Mouse (Mus musculus) liver, embryonic 12.5 days (tissue): Measurements from ENCODE around the gene Cd3d. TPM values are rescaled to one million over a fixed set of nuclear protein-coding genes. Genes with fewer than 3 reads are reported as not detected.

Experiments used
- ATAC-seq: fragments of 200-750 bp; cut with Nextera tagmentation; 2 replicates; pipeline ENCODE4 v1.8.0; 2017; ENCODE audit warnings: moderate number of reproducible peaks, mild to moderate bottlenecking, moderate library complexity
- H3K27ac ChIP-seq: fragments of 300-500 bp; sonication (generic); 2 replicates; pipeline ENCODE4 v1.5.1; 2016; ENCODE audit warnings: mild to moderate bottlenecking
- H3K27me3 ChIP-seq: fragments of 300-500 bp; sonication (generic); replicated peaks from 2 replicates; pipeline ENCODE4 v1.6.1; 2016; ENCODE audit warnings: mild to moderate bottlenecking, moderate library complexity
- H3K36me3 ChIP-seq: fragments of 300-500 bp; sonication (generic); 2 replicates; pipeline ENCODE4 v1.6.1; 2016; ENCODE audit warnings: mild to moderate bottlenecking, moderate library complexity
- H3K4me1 ChIP-seq: fragments of 300-500 bp; sonication (generic); 2 replicates; pipeline ENCODE4 v1.6.1; 2016
- H3K4me2 ChIP-seq: fragments of 300-500 bp; sonication (generic); 2 replicates; pipeline ENCODE4 v1.6.1; 2016; ENCODE audit warnings: mild to moderate bottlenecking, moderate library complexity
- H3K4me3 ChIP-seq: fragments of 300-500 bp; sonication (generic); 2 replicates; pipeline ENCODE4 v1.5.1; 2016; ENCODE audit warnings: mild to moderate bottlenecking, moderate library complexity
- H3K9ac ChIP-seq: fragments of 300-500 bp; sonication (generic); 2 replicates; pipeline ENCODE4 v1.6.1; 2016; ENCODE audit warnings: mild to moderate bottlenecking, moderate library complexity
- H3K9me3 ChIP-seq: fragments of 300-500 bp; sonication (generic); replicated peaks from 2 replicates; pipeline ENCODE4 v1.6.1; 2016; ENCODE audit warnings: mild to moderate bottlenecking, moderate library complexity
- WGBS: fragments of 180-500 bp; shearing (Covaris S2); methylation state at CpG from one replicate; pipeline ENCODE4 v1.1.7; 2016; ENCODE audit not compliant: insufficient replicate concordance; 5-methylcytosine and 5-hydroxymethylcytosine counted together
- polyA plus RNA-seq: library from polyadenylated mRNA; unstranded; fragments of >200 nt; fragmentation: Nextera tagmentation; extraction: Ambion mirVana; gene quantifications from 2 replicates; pipeline ENCODE4 v1.2.1, GENCODE M21; 2016

Cd3d gene
- polyA plus RNA-seq, 1 experiment from 2014 or later = not detected

GRCm38 (mm10) chr9:44996590-44996989, 15.0 kb downstream of the Cd3d start:
- H3K4me2 ChIP-seq = no peak overlapping the region
- no peak overlapping the region for H3K4me3 ChIP-seq
- WGBS = 83% methylated on average over 7 of the region's 7 CpGs
- H3K4me1 ChIP-seq = no peaks in the 10 kb centered on the region
- no peak overlapping the region for H3K9ac ChIP-seq
- no peak overlapping the region for H3K27ac ChIP-seq
- H3K27me3 ChIP-seq = peaks cover 21% of the 10 kb centered on the region
- ATAC-seq = no peak
- no peaks in the 10 kb centered on the region for H3K36me3 ChIP-seq
- no peaks in the 10 kb centered on the region for H3K9me3 ChIP-seq

- 53% methylated on average over 11 of the region's 11 CpGs for WGBS
These were observed 16.6 kb downstream of the Cd3d start for GRCm38 (mm10) chr9:44998138-44998537.

GRCm38 (mm10) chr9:44999171-44999570, 17.6 kb downstream of the Cd3d start:
- H3K4me1 ChIP-seq = no peaks in the 10 kb centered on the region
- H3K27me3 ChIP-seq = peaks cover 29% of the 10 kb centered on the region
- H3K27ac ChIP-seq = no peak overlapping the region
- WGBS = 50% methylated on average over 6 of the region's 6 CpGs
- no peak overlapping the region for H3K4me3 ChIP-seq
- H3K9me3 ChIP-seq = no peaks in the 10 kb centered on the region
- H3K4me2 ChIP-seq = no peak overlapping the region
- no peaks in the 10 kb centered on the region for H3K36me3 ChIP-seq
- ATAC-seq = no peak
- H3K9ac ChIP-seq = no peak overlapping the region

More at GRCm38 (mm10) chr9:44998138-44998537, 16.6 kb downstream of the Cd3d start:
- H3K27me3 ChIP-seq = peaks cover 25% of the 10 kb centered on the region
- H3K4me1 ChIP-seq = no peaks in the 10 kb centered on the region
- no peak overlapping the region for H3K27ac ChIP-seq
- H3K9ac ChIP-seq = no peak overlapping the region
- no peak for ATAC-seq
- no peaks in the 10 kb centered on the region for H3K9me3 ChIP-seq
- no peaks in the 10 kb centered on the region for H3K36me3 ChIP-seq
- H3K4me2 ChIP-seq = no peak overlapping the region
- no peak overlapping the region for H3K4me3 ChIP-seq

GRCm38 (mm10) chr9:44999776-45000175, 18.2 kb downstream of the Cd3d start:
- Histone ChIP-seq H3K4me3 (no peak overlapping the region), H3K36me3 (no peaks in the 10 kb centered on the region)
- WGBS = 65% methylated on average over 5 of the region's 5 CpGs

GRCm38 (mm10) chr9:45000249-45000648, 18.7 kb downstream of the Cd3d start:
- H3K4me1 ChIP-seq = no peaks in the 10 kb centered on the region
- no peak for ATAC-seq
- no peak overlapping the region for H3K9ac ChIP-seq
- peaks cover 32% of the 10 kb centered on the region for H3K27me3 ChIP-seq
- WGBS = 47% methylated on average over 3 of the region's 3 CpGs
- no peak overlapping the region for H3K4me2 ChIP-seq
- no peak overlapping the region for H3K4me3 ChIP-seq
- no peaks in the 10 kb centered on the region for H3K9me3 ChIP-seq
- H3K27ac ChIP-seq = no peak overlapping the region
- H3K36me3 ChIP-seq = no peaks in the 10 kb centered on the region

More at GRCm38 (mm10) chr9:44999776-45000175, 18.2 kb downstream of the Cd3d start:
- Histone ChIP-seq H3K27ac (no peak overlapping the region), H3K4me2 (no peak overlapping the region), H3K27me3 (peaks cover 32% of the 10 kb centered on the region), H3K4me1 (no peaks in the 10 kb centered on the region), H3K9me3 (no peaks in the 10 kb centered on the region), H3K9ac (no peak overlapping the region)
- no peak for ATAC-seq

GRCm38 (mm10) chr9:45007404-45007803, 25.8 kb downstream of the Cd3d start:
- no peak overlapping the region for H3K4me2 ChIP-seq
- H3K9ac ChIP-seq = no peak overlapping the region
- no peaks in the 10 kb centered on the region for H3K36me3 ChIP-seq
- WGBS = 62% methylated on average over 12 of the region's 12 CpGs
- no peaks in the 10 kb centered on the region for H3K9me3 ChIP-seq
- H3K4me1 ChIP-seq = no peaks in the 10 kb centered on the region
- no peak for ATAC-seq
- peaks cover 31% of the 10 kb centered on the region; the same call in 1 of the 2 replicates for H3K27me3 ChIP-seq
- H3K4me3 ChIP-seq = no peak overlapping the region
- H3K27ac ChIP-seq = no peak overlapping the region

- H3K4me3 ChIP-seq = no peak overlapping the region
- no peak for ATAC-seq
- no peaks in the 10 kb centered on the region for H3K36me3 ChIP-seq
- H3K9me3 ChIP-seq = no peaks in the 10 kb centered on the region
- no peak overlapping the region for H3K27ac ChIP-seq
- H3K4me1 ChIP-seq = no peaks in the 10 kb centered on the region
- H3K27me3 ChIP-seq = peaks cover 30% of the 10 kb centered on the region; the same call in 1 of the 2 replicates
- no peak overlapping the region for H3K4me2 ChIP-seq
- H3K9ac ChIP-seq = no peak overlapping the region
- 73% methylated on average over 4 of the region's 4 CpGs for WGBS
These were observed 26.8 kb downstream of the Cd3d start for GRCm38 (mm10) chr9:45008342-45008741.

GRCm38 (mm10) chr9:45009180-45010078, 27.8 kb downstream of the Cd3d start, which contains the start of gene Cd3e:
TSS of gene Cd3e (minus strand) at chr9:45009627.
- Histone ChIP-seq H3K9me3 (no peaks in the 10 kb centered on the region), H3K4me1 (no peaks in the 10 kb centered on the region), H3K36me3 (no peaks in the 10 kb centered on the region), H3K27ac (no peak within 1 kb of the TSS), H3K4me2 (no peak within 1 kb of the TSS), H3K4me3 (no peak within 1 kb of the TSS), H3K9ac (no peak within 1 kb of the TSS), H3K27me3 (peaks cover 25% of the 10 kb centered on the region; the same call in 1 of the 2 replicates)
- WGBS = 74% methylated on average over 19 of the region's 19 CpGs
- ATAC-seq = no peak

GRCm38 (mm10) chr9:45010461-45010860, 28.9 kb downstream of the Cd3d start:
- 45% methylated on average over 4 of the region's 4 CpGs for WGBS
- no peak for ATAC-seq
- no peaks in the 10 kb centered on the region for H3K36me3 ChIP-seq
- no peak overlapping the region for H3K9ac ChIP-seq
- no peak overlapping the region for H3K27ac ChIP-seq
- no peak overlapping the region for H3K4me3 ChIP-seq
- no peak overlapping the region for H3K4me2 ChIP-seq
- H3K27me3 ChIP-seq = peaks cover 23% of the 10 kb centered on the region; the same call in 1 of the 2 replicates
- H3K9me3 ChIP-seq = no peaks in the 10 kb centered on the region
- no peaks in the 10 kb centered on the region for H3K4me1 ChIP-seq

GRCm38 (mm10) chr9:45011291-45011690, 29.7 kb downstream of the Cd3d start:
- 28% methylated on average over 6 of the region's 6 CpGs for WGBS
- no peak for ATAC-seq
- Histone ChIP-seq H3K36me3 (no peaks in the 10 kb centered on the region), H3K27ac (no peak overlapping the region), H3K9ac (no peak overlapping the region), H3K4me3 (no peak overlapping the region), H3K4me1 (no peaks in the 10 kb centered on the region), H3K9me3 (no peaks in the 10 kb centered on the region), H3K4me2 (no peak overlapping the region), H3K27me3 (peaks cover 23% of the 10 kb centered on the region; the same call in 1 of the 2 replicates)

- Histone ChIP-seq H3K27ac (no peak overlapping the region), H3K4me1 (no peaks in the 10 kb centered on the region), H3K4me3 (no peak overlapping the region), H3K9me3 (no peaks in the 10 kb centered on the region), H3K27me3 (peaks cover 16% of the 10 kb centered on the region; the same call in 1 of the 2 replicates), H3K4me2 (no peak overlapping the region), H3K9ac (no peak overlapping the region), H3K36me3 (no peaks in the 10 kb centered on the region)
- WGBS = 32% methylated on average over 2 of the region's 2 CpGs
- no peak for ATAC-seq
These were observed 33.3 kb downstream of the Cd3d start for GRCm38 (mm10) chr9:45014879-45015278.

- Histone ChIP-seq H3K9me3 (no peaks in the 10 kb centered on the region), H3K36me3 (no peaks in the 10 kb centered on the region), H3K27me3 (peaks cover 12% of the 10 kb centered on the region; the same call in 1 of the 2 replicates), H3K4me2 (no peak overlapping the region), H3K4me3 (no peak overlapping the region), H3K9ac (no peak overlapping the region), H3K27ac (no peak overlapping the region), H3K4me1 (no peaks in the 10 kb centered on the region)
- ATAC-seq = no peak
- WGBS = 55% methylated on average over 3 of the region's 3 CpGs
These were observed 34.3 kb downstream of the Cd3d start for GRCm38 (mm10) chr9:45015841-45016240.
